Mouse (Mus musculus) central nervous system, embryonic 18 days (tissue): ENCODE results near the gene Acmsd. TPM values are rescaled to one million over a fixed set of nuclear protein-coding genes. Genes with fewer than 3 reads are reported as not detected.

Experiments used
- polyA plus RNA-seq: library from polyadenylated mRNA; depleted of rRNA; stranded (reverse); fragments of >200 nt; gene quantifications from 2 replicates; pipeline ENCODE4 v1.2.3, GENCODE M21; 2012; rRNA removed

Acmsd gene
- 0.04 TPM in 1 of 2 replicates, not detected in the other for polyA plus RNA-seq

DNA sequence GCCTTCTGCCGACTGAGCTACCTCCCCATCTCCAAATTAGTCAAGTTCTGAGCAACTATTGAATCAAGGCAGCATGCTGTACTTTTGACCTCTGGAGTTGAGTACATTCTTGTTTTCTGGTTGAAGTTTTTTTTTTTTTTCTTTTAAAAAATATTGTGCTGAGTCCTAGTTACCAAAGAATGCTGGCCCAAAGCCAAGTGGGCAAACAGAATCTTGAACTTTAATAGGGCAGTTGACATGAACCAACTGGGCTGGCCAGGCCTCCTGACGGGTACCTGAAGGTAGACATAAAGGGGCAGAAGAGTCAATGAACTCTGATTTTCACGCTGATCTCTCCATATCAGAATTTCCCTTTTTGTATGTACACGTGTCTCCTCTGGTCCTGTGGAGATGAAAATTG, at the start of gene Acmsd:
Gene Acmsd (plus strand): TSS at position 318 of the 400 bp plus-strand sequence.

DNA sequence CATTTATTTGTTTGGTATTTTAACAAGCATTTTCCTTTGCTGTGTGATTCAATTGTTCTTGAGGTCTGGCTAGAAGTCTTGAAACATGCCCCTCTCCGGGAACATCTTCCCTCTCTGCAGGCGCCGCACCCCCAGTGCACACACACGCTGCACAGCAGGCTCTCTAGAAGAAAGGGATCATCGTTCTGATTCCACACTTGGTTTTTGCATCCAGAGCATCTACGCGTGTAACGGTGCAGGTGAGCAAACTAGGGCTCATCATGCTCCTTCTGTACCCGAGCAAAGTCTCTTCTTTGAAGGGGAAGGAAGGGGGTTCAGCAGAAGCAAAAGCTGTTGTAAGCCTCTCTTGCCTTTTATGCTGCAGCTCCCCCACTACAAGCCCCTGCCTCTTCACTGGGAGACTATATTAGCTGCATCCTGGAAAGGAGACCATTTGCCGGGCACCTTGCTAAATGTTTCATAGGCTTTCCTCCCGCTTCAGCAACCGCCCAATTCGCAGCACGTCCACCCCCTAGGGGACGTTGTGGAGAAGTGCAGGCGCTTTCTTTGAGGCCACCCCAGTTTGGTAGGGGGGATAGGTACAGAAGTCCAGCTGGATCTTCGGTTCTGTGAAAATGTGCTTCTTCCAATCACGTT, 49.6 kb upstream of the Acmsd start, which contains the start of gene Tmem163:
Gene Tmem163 (minus strand): TSS at position 51 of the 636 bp plus-strand sequence.

DNA sequence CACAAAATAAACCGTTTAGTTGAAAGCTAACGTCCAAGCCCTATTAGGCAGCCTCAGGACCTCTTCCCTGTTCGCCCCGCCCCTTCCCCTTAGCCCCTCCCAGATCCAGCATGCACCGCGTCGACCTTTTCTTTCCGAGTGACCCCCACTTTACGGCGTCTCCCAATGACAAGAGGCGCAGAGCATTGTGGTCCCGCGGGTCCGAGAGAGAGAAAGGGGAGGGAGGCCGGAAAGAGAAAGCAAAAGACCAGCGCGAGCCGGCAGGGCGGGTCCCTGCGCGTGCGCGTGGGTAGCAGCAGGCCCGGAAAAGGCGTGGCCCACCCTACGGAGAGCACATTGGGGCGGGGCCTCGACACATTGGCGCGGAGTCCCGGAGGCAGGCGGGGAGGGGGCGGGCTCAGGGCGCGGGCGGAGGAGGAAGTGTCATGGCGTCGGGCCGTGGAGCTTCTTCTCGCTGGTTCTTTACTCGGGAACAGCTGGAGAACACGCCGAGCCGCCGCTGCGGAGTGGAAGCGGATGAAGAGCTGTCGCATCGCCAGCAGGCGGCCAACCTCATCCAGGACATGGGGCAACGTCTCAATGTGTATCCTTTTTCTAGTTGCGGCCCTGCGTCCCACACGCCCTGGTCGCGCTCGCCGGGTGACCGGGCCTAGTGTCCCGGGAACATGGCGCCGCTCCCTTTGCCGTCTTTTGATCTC, 44.7 kb downstream of the Acmsd start, which contains the start of gene Ccnt2:
Gene Ccnt2 (plus strand): TSS at position 362 of the 698 bp plus-strand sequence.

Other genes with a start within 250 kb of the Acmsd start
- gene Tmem163, start 49.9 kb upstream of the Acmsd start, polyA plus RNA-seq = 41.5 and 47.5 TPM in 2 replicates
- gene Ccnt2, start 44.8 kb downstream of the Acmsd start, polyA plus RNA-seq = 53.1 and 54.2 TPM in 2 replicates
- 0.69 and 1.0 TPM in 2 replicates for gene Map3k19, start 125.6 kb downstream of the Acmsd start, polyA plus RNA-seq
- gene Rab3gap1, start 139.4 kb downstream of the Acmsd start, polyA plus RNA-seq = 17.9 and 19.0 TPM in 2 replicates